Mouse (Mus musculus): ENCODE results near the gene Trim15. TPM values are rescaled to one million over a fixed set of nuclear protein-coding genes. Genes with fewer than 3 reads are reported as not detected.

Gene Trim15
- polyA plus RNA-seq, 1 experiment from 2014 or later: 0.20 TPM

GRCm38 (mm10) chr17:36885132-36885790 is 18.3 kb upstream of the Trim15 start:
- H3K9ac ChIP-seq (ENCODE audit: low read length): no peak overlapping the region
- H3K4me1 ChIP-seq (replicated peaks; ENCODE audit: control insufficient read depth, insufficient read depth, low read length): no peaks in the 10 kb centered on the region
- no peaks in the 10 kb centered on the region for H3K27me3 ChIP-seq (ENCODE audit: control insufficient read depth, insufficient read depth, low read length)
- H3K27ac ChIP-seq (ENCODE audit: low read depth, low read length): no peak overlapping the region
- no peaks in the 10 kb centered on the region for H3K36me3 ChIP-seq (ENCODE audit: control insufficient read depth, insufficient read depth, low read length)
- H3K9me3 ChIP-seq (ENCODE audit: control insufficient read depth, low read length): no peaks in the 10 kb centered on the region
- DNase-seq (ENCODE audit: low spot score): no peak
- no peak overlapping the region for H3K4me2 ChIP-seq (ENCODE audit: low read depth, low read length, severe bottlenecking)
- ATAC-seq (replicated peaks; ENCODE audit: low FRiP score): no peak
- no peak overlapping the region for H3K4me3 ChIP-seq (ENCODE audit: low read depth, low read length)
- 94% methylated on average over 12 of the region's 12 CpGs for WGBS

- Histone ChIP-seq H3K36me3 (ENCODE audit: control insufficient read depth, insufficient read depth, low read length) (no peaks in the 10 kb centered on the region), H3K27ac (ENCODE audit: low read depth, low read length) (no peak overlapping the region), H3K27me3 (ENCODE audit: control insufficient read depth, insufficient read depth, low read length) (no peaks in the 10 kb centered on the region), H3K4me1 (replicated peaks; ENCODE audit: control insufficient read depth, insufficient read depth, low read length) (no peaks in the 10 kb centered on the region), H3K4me2 (ENCODE audit: low read depth, low read length, severe bottlenecking) (no peak overlapping the region), H3K9ac (ENCODE audit: low read length) (no peak overlapping the region), H3K9me3 (ENCODE audit: control insufficient read depth, low read length) (no peaks in the 10 kb centered on the region), H3K4me3 (ENCODE audit: low read depth, low read length) (no peak overlapping the region)
- DNase-seq (ENCODE audit: low spot score) (no peak), ATAC-seq (replicated peaks; ENCODE audit: low FRiP score) (no peak)
- 84% methylated on average over 2 of the region's 2 CpGs for WGBS
Measured at GRCm38 (mm10) chr17:36883350-36883749, 16.3 kb upstream of the Trim15 start.

GRCm38 (mm10) chr17:36874636-36875035 is 7.6 kb upstream of the Trim15 start:
- Histone ChIP-seq H3K9me3 (ENCODE audit: control insufficient read depth, low read length) (no peaks in the 10 kb centered on the region), H3K36me3 (ENCODE audit: control insufficient read depth, insufficient read depth, low read length) (no peaks in the 10 kb centered on the region)
- 87% methylated on average over 4 of the region's 4 CpGs for whole genome bisulfite sequencing

GRCm38 (mm10) chr17:36869955-36870810 is 3.2 kb upstream of the Trim15 start:
- no peak overlapping the region for H3K4me3 ChIP-seq (ENCODE audit: low read depth, low read length)
- no peaks in the 10 kb centered on the region for H3K36me3 ChIP-seq (ENCODE audit: control insufficient read depth, insufficient read depth, low read length)
- no peak for ATAC-seq (replicated peaks; ENCODE audit: low FRiP score)
- no peak for DNase-seq (ENCODE audit: low spot score)
- H3K9ac ChIP-seq (ENCODE audit: low read length): no peak overlapping the region
- no peaks in the 10 kb centered on the region for H3K9me3 ChIP-seq (ENCODE audit: control insufficient read depth, low read length)
- no peak overlapping the region for H3K4me2 ChIP-seq (ENCODE audit: low read depth, low read length, severe bottlenecking)
- whole genome bisulfite sequencing: 83% methylated on average over 25 of the region's 25 CpGs
- peaks cover 6% of the 10 kb centered on the region for H3K27me3 ChIP-seq (ENCODE audit: control insufficient read depth, insufficient read depth, low read length)
- 0 out of 2 replicates have a peak overlapping the region, but pooled peaks have one; percentile 3 for H3K27ac ChIP-seq (ENCODE audit: low read depth, low read length)
- peaks cover 2% of the 10 kb centered on the region; the same call in 1 of the 2 replicates for H3K4me1 ChIP-seq (replicated peaks; ENCODE audit: control insufficient read depth, insufficient read depth, low read length)

More at GRCm38 (mm10) chr17:36874636-36875035, 7.6 kb upstream of the Trim15 start:
- DNase-seq (ENCODE audit: low spot score) (no peak), ATAC-seq (replicated peaks; ENCODE audit: low FRiP score) (no peak)
- Histone ChIP-seq H3K27me3 (ENCODE audit: control insufficient read depth, insufficient read depth, low read length) (no peaks in the 10 kb centered on the region), H3K4me3 (ENCODE audit: low read depth, low read length) (no peak overlapping the region), H3K9ac (ENCODE audit: low read length) (no peak overlapping the region), H3K4me1 (replicated peaks; ENCODE audit: control insufficient read depth, insufficient read depth, low read length) (no peaks in the 10 kb centered on the region), H3K4me2 (ENCODE audit: low read depth, low read length, severe bottlenecking) (no peak overlapping the region), H3K27ac (ENCODE audit: low read depth, low read length) (no peak overlapping the region)

- H3K4me3 ChIP-seq (ENCODE audit: low read depth, low read length): no peak within 1 kb of the TSS
- ATAC-seq (replicated peaks; ENCODE audit: low FRiP score) (no peak), DNase-seq (ENCODE audit: low spot score) (no peak)
- H3K9me3 ChIP-seq (ENCODE audit: control insufficient read depth, low read length): no peaks in the 10 kb centered on the region
- 0 out of 2 replicates have a peak within 1 kb of the TSS, but pooled peaks have one; percentile 3 for H3K27ac ChIP-seq (ENCODE audit: low read depth, low read length)
- H3K27me3 ChIP-seq (ENCODE audit: control insufficient read depth, insufficient read depth, low read length): peaks cover 6% of the 10 kb centered on the region
- 85% methylated on average over 4 of the region's 4 CpGs for WGBS
- no peaks in the 10 kb centered on the region for H3K36me3 ChIP-seq (ENCODE audit: control insufficient read depth, insufficient read depth, low read length)
- no peak within 1 kb of the TSS for H3K9ac ChIP-seq (ENCODE audit: low read length)
- no peak within 1 kb of the TSS for H3K4me2 ChIP-seq (ENCODE audit: low read depth, low read length, severe bottlenecking)
- H3K4me1 ChIP-seq (replicated peaks; ENCODE audit: control insufficient read depth, insufficient read depth, low read length): peaks cover 2% of the 10 kb centered on the region; the same call in 1 of the 2 replicates
Measured at GRCm38 (mm10) chr17:36869284-36869954, 2.4 kb upstream of the Trim15 start, which contains the start of gene Trim10. TSS of gene Trim10 (plus strand) at chr17:36869574.

GRCm38 (mm10) chr17:36868836-36869235 is 1.8 kb upstream of the Trim15 start:
- WGBS: 80% methylated on average over 2 of the region's 2 CpGs
- Histone ChIP-seq H3K4me1 (replicated peaks; ENCODE audit: control insufficient read depth, insufficient read depth, low read length) (peaks cover 2% of the 10 kb centered on the region; the same call in 1 of the 2 replicates), H3K27me3 (ENCODE audit: control insufficient read depth, insufficient read depth, low read length) (peaks cover 6% of the 10 kb centered on the region), H3K4me3 (ENCODE audit: low read depth, low read length) (no peak overlapping the region), H3K27ac (ENCODE audit: low read depth, low read length) (no peak overlapping the region), H3K9ac (ENCODE audit: low read length) (no peak overlapping the region), H3K36me3 (ENCODE audit: control insufficient read depth, insufficient read depth, low read length) (no peaks in the 10 kb centered on the region), H3K9me3 (ENCODE audit: control insufficient read depth, low read length) (no peaks in the 10 kb centered on the region), H3K4me2 (ENCODE audit: low read depth, low read length, severe bottlenecking) (no peak overlapping the region)
- DNase-seq (ENCODE audit: low spot score): no peak
- no peak for ATAC-seq (replicated peaks; ENCODE audit: low FRiP score)

- 77% methylated on average over 2 of the region's 2 CpGs for WGBS
- Histone ChIP-seq H3K9ac (ENCODE audit: low read length) (no peak overlapping the region), H3K4me1 (replicated peaks; ENCODE audit: control insufficient read depth, insufficient read depth, low read length) (no peaks in the 10 kb centered on the region; the same call in 1 of the 2 replicates), H3K27ac (ENCODE audit: low read depth, low read length) (no peak overlapping the region), H3K36me3 (ENCODE audit: control insufficient read depth, insufficient read depth, low read length) (no peaks in the 10 kb centered on the region; the same call in 1 of the 2 replicates), H3K9me3 (ENCODE audit: control insufficient read depth, low read length) (no peaks in the 10 kb centered on the region), H3K4me2 (ENCODE audit: low read depth, low read length, severe bottlenecking) (no peak overlapping the region), H3K27me3 (ENCODE audit: control insufficient read depth, insufficient read depth, low read length) (peaks cover 2% of the 10 kb centered on the region), H3K4me3 (ENCODE audit: low read depth, low read length) (no peak overlapping the region)
- ATAC-seq (replicated peaks; ENCODE audit: low FRiP score) (no peak), DNase-seq (ENCODE audit: low spot score) (no peak)
Measured at GRCm38 (mm10) chr17:36861680-36862079, 5.3 kb downstream of the Trim15 start.

- H3K27ac ChIP-seq (ENCODE audit: low read depth, low read length): no peak overlapping the region
- no peak overlapping the region for H3K9ac ChIP-seq (ENCODE audit: low read length)
- H3K4me3 ChIP-seq (ENCODE audit: low read depth, low read length): no peak overlapping the region
- H3K4me2 ChIP-seq (ENCODE audit: low read depth, low read length, severe bottlenecking): no peak overlapping the region
- ATAC-seq (replicated peaks; ENCODE audit: low FRiP score) (no peak), DNase-seq (ENCODE audit: low spot score) (no peak)
- no peaks in the 10 kb centered on the region for H3K27me3 ChIP-seq (ENCODE audit: control insufficient read depth, insufficient read depth, low read length)
- no peaks in the 10 kb centered on the region for H3K4me1 ChIP-seq (replicated peaks; ENCODE audit: control insufficient read depth, insufficient read depth, low read length)
- WGBS: 98% methylated on average over 3 of the region's 3 CpGs
- no peaks in the 10 kb centered on the region for H3K9me3 ChIP-seq (ENCODE audit: control insufficient read depth, low read length)
- no peaks in the 10 kb centered on the region; the same call in 1 of the 2 replicates for H3K36me3 ChIP-seq (ENCODE audit: control insufficient read depth, insufficient read depth, low read length)
Measured at GRCm38 (mm10) chr17:36858181-36858580, 8.8 kb downstream of the Trim15 start.
